Mouse (Mus musculus) layer of hippocampus, adult 9-11 months (tissue): ENCODE measurements around the gene Bicdl2.

Experiments used
- DNase-seq: peaks from one replicate; pipeline ENCODE4 v3.0.0; 2022

Gene Bicdl2

GRCm38 (mm10) chr17:23660117-23660875 lies at the start of gene Bicdl2:
Bicdl2 (plus strand) TSS chr17:23660506.
- no peak for DNase-seq

- no peak for DNase-seq
These were observed 43.2 kb upstream of the Bicdl2 start for GRCm38 (mm10) chr17:23617087-23617486.

- no peak for DNase-seq
These were observed 40.0 kb upstream of the Bicdl2 start for GRCm38 (mm10) chr17:23620351-23620750.

GRCm38 (mm10) chr17:23627813-23628212 lies 32.5 kb upstream of the Bicdl2 start:
- DNase-seq, result no peak

- peak; percentile 78 for DNase-seq
These were observed 29.9 kb upstream of the Bicdl2 start for GRCm38 (mm10) chr17:23630195-23631020.

GRCm38 (mm10) chr17:23631241-23631640 lies 29.1 kb upstream of the Bicdl2 start:
- no peak for DNase-seq

- DNase-seq, result no peak
These were observed 15.5 kb upstream of the Bicdl2 start, which contains the start of gene Mmp25 for GRCm38 (mm10) chr17:23644613-23645495. Mmp25 (minus strand) TSS chr17:23645277.

GRCm38 (mm10) chr17:23645894-23646293 lies 14.4 kb upstream of the Bicdl2 start:
- DNase-seq, result no peak

- DNase-seq, result no peak
These were observed 8.9 kb upstream of the Bicdl2 start for GRCm38 (mm10) chr17:23651363-23651762.

- DNase-seq, result no peak
These were observed 7.0 kb upstream of the Bicdl2 start for GRCm38 (mm10) chr17:23653324-23653723.

GRCm38 (mm10) chr17:23654001-23654400 lies 6.3 kb upstream of the Bicdl2 start:
- DNase-seq, result no peak

GRCm38 (mm10) chr17:23654410-23654809 lies 5.9 kb upstream of the Bicdl2 start:
- DNase-seq, result no peak

GRCm38 (mm10) chr17:23658450-23658849 lies 1.9 kb upstream of the Bicdl2 start:
- no peak for DNase-seq

- DNase-seq, result no peak
These were observed 532 bp downstream of the Bicdl2 start for GRCm38 (mm10) chr17:23660876-23661200.

GRCm38 (mm10) chr17:23661526-23661925 lies 1.2 kb downstream of the Bicdl2 start:
- DNase-seq, result no peak

- no peak for DNase-seq
These were observed 4.3 kb downstream of the Bicdl2 start for GRCm38 (mm10) chr17:23664556-23665021.

- no peak for DNase-seq
These were observed 5.2 kb downstream of the Bicdl2 start for GRCm38 (mm10) chr17:23665511-23665910.

- no peak for DNase-seq
These were observed 10.3 kb downstream of the Bicdl2 start for GRCm38 (mm10) chr17:23670516-23671074.

GRCm38 (mm10) chr17:23671519-23671918 lies 11.2 kb downstream of the Bicdl2 start:
- DNase-seq, result no peak

GRCm38 (mm10) chr17:23672761-23673160 lies 12.5 kb downstream of the Bicdl2 start:
- DNase-seq, result no peak

- peak; percentile 98 for DNase-seq
These were observed 13.2 kb downstream of the Bicdl2 start, which contains the start of the genes Hcfc1r1 and Thoc6 for GRCm38 (mm10) chr17:23673424-23674073. Hcfc1r1 (plus strand) TSS chr17:23673596. Thoc6 (minus strand) TSS chr17:23673882.
